Mouse (Mus musculus) left cerebral cortex, adult 2 months (tissue): ENCODE data around the gene Chmp4b. TPM values are rescaled to one million over a fixed set of nuclear protein-coding genes. Genes with fewer than 3 reads are reported as not detected.

Experiments used
- DNase-seq, 2 experiments: peaks; one replicate each; pipeline ENCODE4 v3.0.0; 2021 to 2022; ENCODE audit warnings: low spot score in 2 of 2, mixed read lengths in 1 of 2; ENCODE audit errors: extremely low spot score in 1 of 2
- H3K27ac ChIP-seq: fragments of 200-600 bp; 2 replicates; pipeline ENCODE4 v1.8.1; 2022
- H3K4me3 ChIP-seq: fragments of 200-600 bp; 2 replicates; pipeline ENCODE4 v1.8.1; 2022
- CTCF ChIP-seq: fragments of 200-600 bp; IDR thresholded peaks from 2 replicates; pipeline ENCODE4 v1.8.1; 2022; ENCODE audit warnings: antibody characterized with exemption, mild to moderate bottlenecking, moderate library complexity
- intact Hi-C: fragments of 180-260 bp; cut with DNase I; formaldehyde crosslinking; loops from one replicate; pipeline ENCODE4 v1.15.1; 2025
- long read RNA-seq, 2 experiments: library from polyadenylated mRNA; stranded (forward); transcript quantifications; one replicate each; pipeline ENCODE4 v2.0.0; 2021; ENCODE audit warnings: borderline mapping rate in 2 of 2
- total RNA-seq, 2 experiments: library from RNA; stranded (reverse); gene quantifications; 2 replicates each; pipeline ENCODE4 v1.2.3; 2021

The Chmp4b gene
- total RNA-seq: 100 to 1,000 TPM; 215 to 217 TPM
- long read RNA-seq, experiment 1, partial matches to known transcripts: 4 of 8 reads
- long read RNA-seq, experiment 1, other reads (novel, unspliced or antisense): 4 of 8 reads
- long read RNA-seq, experiment 2, partial matches to known transcripts: 1 of 3 reads
- long read RNA-seq, experiment 2, other reads (novel, unspliced or antisense): 1 of 3 reads

GRCm38 (mm10) chr2:154651363-154651762, at the start of gene Chmp4b:
Gene Chmp4b, plus strand, starts transcription at chr2:154651705.
- DNase-seq: no peak
- Histone ChIP-seq H3K4me3 (no peak within 1 kb of the TSS), H3K27ac (no peak within 1 kb of the TSS)
- TF ChIP-seq CTCF: no peak
- intact Hi-C loops: no loop called here

- DNase-seq: no peak
- no peak for TF ChIP-seq CTCF
- intact Hi-C loops: no loop called here
Observed at GRCm38 (mm10) chr2:154603007-154603637, 48.4 kb upstream of the Chmp4b start.

GRCm38 (mm10) chr2:154603638-154604153, 47.8 kb upstream of the Chmp4b start, which contains the start of gene Pxmp4:
Gene Pxmp4, minus strand, starts transcription at chr2:154603708.
- peak; percentile 99 for DNase-seq
- intact Hi-C loops: no loop called here
- peak within 1 kb of the TSS; percentile 98 for H3K4me3 ChIP-seq
- H3K27ac ChIP-seq: peak within 1 kb of the TSS; percentile 83
- TF ChIP-seq CTCF: no peak

More at GRCm38 (mm10) chr2:154603007-154603637, 48.4 kb upstream of the Chmp4b start:
- peak overlapping the region; percentile 98 for H3K4me3 ChIP-seq
- H3K27ac ChIP-seq: peak overlapping the region; percentile 83

- H3K27ac ChIP-seq: peak overlapping the region; percentile 52; the same call in 1 of the 2 replicates
- H3K4me3 ChIP-seq: peak overlapping the region; percentile 98
- intact Hi-C loops: no loop called here
- no peak for TF ChIP-seq CTCF
- DNase-seq: no peak
Observed at GRCm38 (mm10) chr2:154604156-154604555, 47.3 kb upstream of the Chmp4b start.

GRCm38 (mm10) chr2:154606965-154607364, 44.5 kb upstream of the Chmp4b start:
- no peak for DNase-seq
- intact Hi-C loops: no loop called here
- no peak overlapping the region for H3K27ac ChIP-seq
- TF ChIP-seq CTCF: no peak
- no peak overlapping the region for H3K4me3 ChIP-seq

- TF ChIP-seq CTCF: no peak
- intact Hi-C loops: no loop called here
- H3K4me3 ChIP-seq: no peak overlapping the region
- DNase-seq: no peak
- no peak overlapping the region for H3K27ac ChIP-seq
Observed at GRCm38 (mm10) chr2:154609050-154609767, 42.3 kb upstream of the Chmp4b start.

GRCm38 (mm10) chr2:154613118-154614115, 38.1 kb upstream of the Chmp4b start, which contains the start of the genes Zfp341 and 4930519P11Rik:
Gene Zfp341, plus strand, starts transcription at chr2:154613297.
Gene 4930519P11Rik, minus strand, starts transcription at chr2:154613437.
- TF ChIP-seq CTCF: peak; percentile 97
- intact Hi-C loops: loop anchor here (2.0 kb wide), 2 partner anchors 59 to 197 kb away; no protein-coding TSS in a partner anchor
- Histone ChIP-seq H3K4me3 (peak within 1 kb of the TSS; percentile 82), H3K27ac (peak within 1 kb of the TSS; percentile 96)
- peak; percentile 89 to 90 for DNase-seq

GRCm38 (mm10) chr2:154614841-154615576, 36.5 kb upstream of the Chmp4b start:
- no peak for TF ChIP-seq CTCF
- DNase-seq: no peak
- intact Hi-C loops: no loop called here
- Histone ChIP-seq H3K27ac (no peak overlapping the region), H3K4me3 (no peak overlapping the region)

GRCm38 (mm10) chr2:154615674-154616073, 35.8 kb upstream of the Chmp4b start:
- no peak for DNase-seq
- no peak overlapping the region for H3K27ac ChIP-seq
- intact Hi-C loops: no loop called here
- no peak for TF ChIP-seq CTCF
- no peak overlapping the region for H3K4me3 ChIP-seq

GRCm38 (mm10) chr2:154617061-154617460, 34.4 kb upstream of the Chmp4b start:
- DNase-seq: no peak
- H3K27ac ChIP-seq: no peak overlapping the region
- TF ChIP-seq CTCF: no peak
- intact Hi-C loops: no loop called here
- no peak overlapping the region for H3K4me3 ChIP-seq
